Mouse (Mus musculus) liver, postnatal 0 days (tissue): ENCODE measurements around the gene Gosr2. TPM values are rescaled to one million over a fixed set of nuclear protein-coding genes. Genes with fewer than 3 reads are reported as not detected.

ENCODE experiments used
- ATAC-seq: fragments of 200-750 bp; cut with Nextera tagmentation; 2 replicates; pipeline ENCODE4 v1.8.0; 2017; ENCODE audit warnings: mild to moderate bottlenecking, moderate library complexity
- DNase-seq: peaks from one replicate; pipeline ENCODE4 v3.0.0-alpha.2; 2016
- H3K27ac ChIP-seq: fragments of 300-500 bp; sonication (generic); 2 replicates; pipeline ENCODE4 v1.5.1; 2014; ENCODE audit warnings: antibody characterized with exemption, moderate library complexity, mild to moderate bottlenecking, low read depth
- H3K27me3 ChIP-seq: fragments of 300-500 bp; sonication (generic); 2 replicates; pipeline ENCODE4 v1.6.1; 2014; ENCODE audit warnings: low read length, control low read depth, mixed read lengths; ENCODE audit not compliant: insufficient read depth
- H3K36me3 ChIP-seq: fragments of 300-500 bp; sonication (generic); replicated peaks from 2 replicates; pipeline ENCODE4 v1.6.1; 2014; ENCODE audit warnings: mild to moderate bottlenecking, control low read depth, low read length, moderate library complexity, mixed read lengths; ENCODE audit not compliant: insufficient read depth
- H3K4me1 ChIP-seq: fragments of 300-500 bp; sonication (generic); 2 replicates; pipeline ENCODE4 v1.6.1; 2014; ENCODE audit warnings: antibody characterized with exemption, mild to moderate bottlenecking, control low read depth; ENCODE audit not compliant: insufficient read depth
- H3K4me2 ChIP-seq: fragments of 300-500 bp; sonication (generic); 2 replicates; pipeline ENCODE4 v1.6.1; 2014; ENCODE audit warnings: low read depth, mild to moderate bottlenecking, low read length, moderate library complexity, mixed read lengths
- H3K4me3 ChIP-seq: fragments of 300-500 bp; sonication (generic); 2 replicates; pipeline ENCODE4 v1.5.1; 2014; ENCODE audit warnings: low read depth, low read length
- H3K9ac ChIP-seq: fragments of 300-500 bp; sonication (generic); replicated peaks from 2 replicates; pipeline ENCODE4 v1.6.1; 2014; ENCODE audit warnings: mild to moderate bottlenecking, moderate library complexity
- H3K9me3 ChIP-seq: fragments of 300-500 bp; sonication (generic); 2 replicates; pipeline ENCODE4 v1.6.1; 2016; ENCODE audit warnings: mild to moderate bottlenecking, control low read depth, low read length, mixed read lengths
- CTCF ChIP-seq: sonication (generic); IDR thresholded peaks from 2 replicates; pipeline ENCODE4 v1.5.1; 2016; ENCODE audit warnings: antibody characterized with exemption, low read depth
- EP300 ChIP-seq: IDR thresholded peaks from 2 replicates; pipeline ENCODE4 v1.6.1; 2016; ENCODE audit warnings: antibody characterized with exemption, low read depth, mild to moderate bottlenecking
- WGBS: fragments of 180-500 bp; shearing (Covaris S2); extraction: QIAGEN DNeasy Blood & Tissue Kit; methylation state at CpG from one replicate; pipeline ENCODE4 v1.1.7; 2014; ENCODE audit not compliant: insufficient replicate concordance; 5-methylcytosine and 5-hydroxymethylcytosine counted together
- polyA plus RNA-seq: library from polyadenylated mRNA; unstranded; fragments of >200 nt; fragmentation: Nextera tagmentation; extraction: Ambion mirVana; gene quantifications from 2 replicates; pipeline ENCODE4 v1.2.1, GENCODE M21; 2015

Gosr2 gene
- polyA plus RNA-seq, 1 experiment from 2014 or later = 43.1 TPM

GRCm38 (mm10) chr11:103696851-103697564 lies 690 bp downstream of the Gosr2 start:
- Histone ChIP-seq H3K9me3 (no peaks in the 10 kb centered on the region), H3K9ac (peak overlapping the region; percentile 90), H3K27me3 (no peaks in the 10 kb centered on the region), H3K4me3 (peak overlapping the region; percentile 88), H3K4me2 (peak overlapping the region; percentile 75), H3K4me1 (0 out of 2 replicates have a peak, but pooled peaks cover 2% of the 10 kb centered on the region), H3K27ac (peak overlapping the region; percentile 99), H3K36me3 (no peaks in the 10 kb centered on the region)
- peak; percentile 80 for ATAC-seq
- no peak for DNase-seq
- WGBS = under 1% methylated on average over 18 of the region's 18 CpGs
- TF ChIP-seq CTCF (peak; percentile 38; the same call in 1 of the 2 replicates), EP300 (no peak)

- DNase-seq = no peak
- Histone ChIP-seq H3K4me3 (no peak overlapping the region), H3K4me1 (peaks cover 12% of the 10 kb centered on the region), H3K27ac (no peak overlapping the region), H3K4me2 (no peak overlapping the region), H3K9me3 (no peaks in the 10 kb centered on the region), H3K9ac (no peak overlapping the region), H3K36me3 (no peaks in the 10 kb centered on the region), H3K27me3 (no peaks in the 10 kb centered on the region)
- WGBS = 58% methylated on average over 1 of the region's 1 CpGs
- TF ChIP-seq CTCF = no peak
- TF ChIP-seq EP300 = no peak
- no peak for ATAC-seq
Observed at GRCm38 (mm10) chr11:103693241-103693640, 4.5 kb downstream of the Gosr2 start.

- Histone ChIP-seq H3K36me3 (peaks cover 16% of the 10 kb centered on the region), H3K4me2 (no peak overlapping the region), H3K9me3 (no peaks in the 10 kb centered on the region), H3K4me3 (no peak overlapping the region), H3K4me1 (peaks cover 12% of the 10 kb centered on the region), H3K27ac (no peak overlapping the region), H3K9ac (no peak overlapping the region), H3K27me3 (no peaks in the 10 kb centered on the region)
- no peak for TF ChIP-seq EP300
- no peak for TF ChIP-seq CTCF
- no peak for ATAC-seq
- WGBS = 82% methylated on average over 1 of the region's 1 CpGs
- no peak for DNase-seq
Observed at GRCm38 (mm10) chr11:103691036-103691435, 6.7 kb downstream of the Gosr2 start.

- Histone ChIP-seq H3K4me2 (no peak overlapping the region), H3K9me3 (no peaks in the 10 kb centered on the region), H3K4me3 (no peak overlapping the region), H3K4me1 (peaks cover 12% of the 10 kb centered on the region), H3K36me3 (peaks cover 34% of the 10 kb centered on the region), H3K9ac (no peak overlapping the region), H3K27me3 (no peaks in the 10 kb centered on the region), H3K27ac (no peak overlapping the region)
- ATAC-seq (no peak), DNase-seq (no peak)
- no peak for TF ChIP-seq CTCF
- TF ChIP-seq EP300 = no peak
- WGBS = 36% methylated on average over 3 of the region's 3 CpGs
Observed at GRCm38 (mm10) chr11:103688980-103689378, 8.7 kb downstream of the Gosr2 start.

GRCm38 (mm10) chr11:103688271-103688979 lies 9.3 kb downstream of the Gosr2 start:
- Histone ChIP-seq H3K27me3 (no peaks in the 10 kb centered on the region), H3K36me3 (peaks cover 39% of the 10 kb centered on the region), H3K27ac (no peak overlapping the region), H3K4me3 (no peak overlapping the region), H3K9ac (no peak overlapping the region), H3K9me3 (no peaks in the 10 kb centered on the region), H3K4me2 (no peak overlapping the region), H3K4me1 (peaks cover 12% of the 10 kb centered on the region)
- ATAC-seq (no peak), DNase-seq (no peak)
- 52% methylated on average over 6 of the region's 6 CpGs for WGBS
- TF ChIP-seq CTCF = no peak
- TF ChIP-seq EP300 = no peak

GRCm38 (mm10) chr11:103686706-103687105 lies 11.0 kb downstream of the Gosr2 start:
- H3K27me3 ChIP-seq = no peaks in the 10 kb centered on the region
- DNase-seq = no peak
- TF ChIP-seq EP300 = no peak
- no peak for ATAC-seq
- H3K27ac ChIP-seq = no peak overlapping the region
- H3K36me3 ChIP-seq = peaks cover 56% of the 10 kb centered on the region
- H3K9me3 ChIP-seq = no peaks in the 10 kb centered on the region
- no peak overlapping the region for H3K4me2 ChIP-seq
- H3K9ac ChIP-seq = no peak overlapping the region
- 65% methylated on average over 6 of the region's 6 CpGs for WGBS
- H3K4me3 ChIP-seq = no peak overlapping the region
- peaks cover 10% of the 10 kb centered on the region for H3K4me1 ChIP-seq
